Mouse (Mus musculus) cerebellum, postnatal 4 days (tissue): ENCODE measurements at regions not wholly inside any gene's neighbourhood (a gene's known extent, or its start where the extent isn't known, plus 50 kb on each side); places are given as distances from the start of the nearest gene placed in this dataset.

Experiments used
- DNase-seq, 2 experiments: peaks; one replicate each; pipeline ENCODE4 v3.0.0; 2022; ENCODE audit warnings: low spot score in 2 of 2, mixed read lengths in 1 of 2

DNA sequence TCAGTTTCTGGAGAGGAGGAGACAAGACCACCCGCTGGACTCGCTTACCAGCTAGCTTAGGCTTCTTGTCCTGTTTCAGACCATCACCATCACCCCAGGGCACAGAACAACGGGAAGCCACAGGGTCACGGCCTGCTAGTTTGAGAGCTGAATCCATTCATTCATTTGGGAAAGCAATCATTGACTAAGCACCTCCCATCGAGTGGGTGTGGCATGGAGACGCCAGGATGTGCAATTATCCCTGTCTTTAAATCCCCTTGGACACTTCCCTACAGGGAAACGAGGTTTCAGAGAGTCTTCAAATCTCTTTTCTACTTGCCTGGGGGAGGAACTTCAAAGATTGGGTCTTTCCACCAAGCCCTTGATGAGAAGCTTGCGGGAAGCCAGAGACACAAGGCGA, 108.7 kb downstream of the 2410131K14Rik start:
- no peak for DNase-seq

- DNase-seq = no peak
Measured at GRCm38 (mm10) chr5:118354127-118354526, 109.1 kb downstream of the 2410131K14Rik start.

DNA sequence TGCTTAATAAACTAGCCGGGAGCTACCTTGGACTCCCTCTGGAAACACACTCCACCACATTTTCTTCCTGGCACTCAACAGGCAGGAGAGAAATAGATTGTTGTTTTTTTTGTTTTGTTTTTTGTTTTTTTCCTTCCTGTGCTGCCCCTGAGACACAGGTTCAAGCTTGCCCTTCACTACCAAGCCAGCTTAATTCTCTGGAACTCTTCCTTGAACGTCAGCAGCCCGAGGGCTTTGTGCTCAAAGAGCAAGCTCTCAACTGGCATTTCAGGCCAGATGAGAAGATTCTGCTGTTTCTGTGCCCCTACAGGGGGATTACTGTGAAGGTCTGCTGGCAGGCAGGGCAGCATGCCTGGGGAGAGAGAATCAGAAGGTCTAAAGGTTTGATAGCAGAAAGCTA, 109.8 kb downstream of the 2410131K14Rik start:
- no peak for DNase-seq

- DNase-seq = no peak
Measured at GRCm38 (mm10) chr5:118355287-118355686, 110.3 kb downstream of the 2410131K14Rik start.

DNA sequence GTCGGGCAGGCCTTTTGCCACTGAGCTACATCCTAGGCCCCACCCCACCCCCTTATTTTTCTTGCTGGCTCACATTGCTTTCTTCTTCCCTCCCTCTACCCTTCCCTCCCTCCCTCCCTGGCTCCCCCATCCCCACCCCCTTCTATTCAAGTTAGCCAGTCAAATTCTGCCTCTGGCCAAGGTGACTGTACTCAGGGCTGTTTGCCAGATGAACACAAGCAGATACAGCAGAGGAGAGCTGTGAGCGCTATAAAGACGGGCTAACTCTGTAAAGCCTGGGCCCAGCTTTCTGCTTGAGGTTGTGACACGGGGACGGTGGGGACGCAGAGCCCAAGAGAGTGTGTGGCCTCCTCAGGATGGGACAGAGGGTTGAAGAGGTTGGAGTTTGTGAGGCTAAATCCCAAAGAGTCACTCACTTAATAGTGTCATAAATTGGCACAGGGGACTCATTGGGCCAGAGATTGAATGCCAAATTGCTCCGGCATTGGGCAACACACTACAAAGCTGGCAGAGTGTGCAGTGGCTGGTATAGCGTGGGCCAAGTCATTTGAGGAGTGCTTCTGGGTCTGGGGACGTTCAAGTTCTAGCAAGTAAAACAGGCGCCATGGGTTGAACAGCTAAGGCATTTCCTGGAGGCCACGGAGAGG, 110.8 kb downstream of the 2410131K14Rik start:
- peak in 1 of 2 experiments; percentile 35 for DNase-seq

DNA sequence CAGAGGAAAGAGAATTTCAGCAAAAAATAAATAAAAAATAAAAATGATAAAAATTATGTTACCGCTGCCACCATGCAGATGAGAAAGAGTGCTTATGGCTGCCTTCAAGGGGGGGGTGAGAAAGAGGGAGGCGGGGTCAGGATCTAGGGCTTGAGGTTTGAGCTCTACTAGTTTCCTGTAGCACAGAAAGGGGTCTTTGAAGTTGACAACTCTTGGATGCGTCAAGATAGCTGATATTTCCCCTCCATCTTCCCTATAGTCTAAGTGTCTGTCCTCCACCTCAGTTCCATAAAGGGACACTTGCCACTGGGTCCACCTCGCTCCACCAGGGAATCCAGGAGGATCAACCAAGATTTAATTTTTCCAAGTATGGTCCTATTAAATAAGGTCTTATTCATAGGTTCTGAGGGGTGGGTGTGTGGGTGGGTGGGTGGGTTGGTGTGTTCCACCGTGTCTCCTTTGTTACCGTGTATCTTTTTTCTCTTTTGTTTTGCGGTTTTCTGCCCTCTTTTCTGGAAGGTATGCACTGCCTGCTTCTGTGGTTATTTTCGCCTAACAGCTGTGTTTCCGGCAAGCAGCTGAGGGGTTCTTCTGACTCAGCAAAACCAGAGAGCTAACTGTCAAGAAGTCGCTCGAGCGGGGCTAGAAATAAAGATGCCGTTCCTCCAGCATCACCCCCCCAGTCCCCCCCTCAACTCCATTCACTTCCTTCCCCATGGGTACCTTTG, 114.8 kb downstream of the 2410131K14Rik start:
- DNase-seq = no peak

GRCm38 (mm10) chr5:118360374-118361064, 115.5 kb downstream of the 2410131K14Rik start:
- no peak for DNase-seq

DNA sequence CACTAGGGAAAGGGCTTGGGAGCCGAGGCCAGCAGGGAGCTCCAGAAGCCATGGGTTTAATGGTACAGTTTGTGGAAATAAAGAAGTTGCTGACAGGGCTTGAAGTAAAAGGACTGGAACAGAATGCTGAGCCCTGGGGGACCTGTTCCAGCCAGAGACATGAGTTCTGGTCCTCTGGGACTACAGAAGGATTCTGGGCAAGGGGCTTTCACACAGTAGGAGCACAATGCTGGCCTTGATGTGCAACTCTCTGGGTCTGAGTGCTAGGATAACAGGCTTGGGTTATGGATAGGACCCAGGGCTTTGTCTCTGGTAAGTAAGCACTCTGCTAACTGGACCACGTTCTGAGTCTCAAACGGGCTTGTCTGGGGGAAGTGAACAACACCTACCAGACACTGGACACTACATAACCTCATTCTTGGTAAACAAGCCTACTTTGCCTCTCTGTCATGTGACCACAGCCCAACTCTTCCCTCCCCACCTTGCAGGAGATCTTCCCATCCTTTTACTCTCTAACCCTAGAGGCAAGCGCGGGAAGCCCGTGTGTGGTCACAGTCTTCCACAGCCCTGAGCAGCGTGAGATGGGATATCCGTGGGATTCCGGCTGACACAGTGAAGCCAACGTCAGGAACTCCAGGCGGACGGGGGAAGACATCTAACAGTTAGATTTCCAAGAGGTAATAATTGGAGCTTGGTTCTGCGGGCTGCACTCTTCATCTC, 116.3 kb downstream of the 2410131K14Rik start:
- no peak for DNase-seq

- DNase-seq = no peak
Measured at GRCm38 (mm10) chr5:118361853-118362406, 116.9 kb downstream of the 2410131K14Rik start.

DNA sequence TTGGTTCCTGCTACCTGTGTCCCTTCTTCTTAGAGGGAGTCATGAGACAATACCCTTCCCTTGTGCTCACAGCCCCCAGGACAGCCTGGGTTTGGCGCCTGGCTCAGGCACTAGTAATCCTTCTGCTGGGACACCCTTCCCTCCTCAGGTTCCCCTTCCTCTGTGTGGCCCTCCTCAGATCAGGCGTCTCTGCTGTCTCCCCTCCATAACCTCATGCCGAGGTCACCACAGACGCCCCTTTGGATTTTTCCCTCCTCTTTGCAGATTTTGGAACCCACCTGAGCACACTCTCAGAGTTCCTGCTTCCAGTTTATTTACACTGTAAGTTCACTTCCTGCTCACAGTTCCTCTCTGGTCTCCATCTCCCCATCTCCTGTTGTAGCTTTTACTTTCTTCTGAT, 117.7 kb downstream of the 2410131K14Rik start:
- no peak for DNase-seq

DNA sequence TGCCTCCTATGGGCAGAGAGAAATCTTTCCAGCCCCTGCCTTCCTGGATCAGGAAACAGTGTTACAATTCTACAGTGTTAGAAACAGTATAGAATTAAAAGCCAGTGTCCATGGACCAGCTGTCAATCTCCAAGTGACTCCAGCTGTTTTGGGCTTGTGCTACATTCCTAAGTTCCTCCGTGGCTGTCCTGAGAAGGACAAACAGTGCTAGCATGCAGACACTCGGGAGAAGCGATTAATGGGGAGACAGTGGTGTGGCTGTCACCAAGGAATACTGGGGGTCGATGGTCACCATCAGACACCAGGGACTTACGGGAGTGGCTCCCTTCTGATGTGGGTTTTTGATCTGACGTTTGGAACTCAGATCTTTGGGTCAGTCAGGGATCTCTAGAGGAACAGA, 118.1 kb downstream of the 2410131K14Rik start:
- DNase-seq = no peak

DNA sequence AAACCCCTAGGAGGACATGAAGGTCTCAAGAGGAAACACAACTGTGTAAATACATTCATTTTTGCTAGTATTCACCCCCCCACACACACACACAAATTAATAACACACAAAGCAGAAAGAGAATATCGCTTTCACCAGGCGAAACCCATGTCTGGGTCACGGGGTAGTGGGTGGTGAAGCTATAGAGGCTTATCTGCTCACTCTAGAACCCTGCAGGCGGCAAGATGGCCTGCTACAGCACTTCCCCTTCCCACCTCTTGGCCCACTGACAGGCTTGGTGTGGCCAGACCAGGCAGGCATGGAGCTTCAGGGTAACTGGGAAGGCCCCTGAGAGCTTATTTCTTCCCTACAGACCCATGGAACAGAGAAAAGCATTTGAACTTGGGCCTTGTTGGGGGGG, 119.6 kb downstream of the 2410131K14Rik start:
- DNase-seq = no peak

- DNase-seq = no peak
Measured at GRCm38 (mm10) chr5:118365196-118365595, 120.2 kb downstream of the 2410131K14Rik start.

DNA sequence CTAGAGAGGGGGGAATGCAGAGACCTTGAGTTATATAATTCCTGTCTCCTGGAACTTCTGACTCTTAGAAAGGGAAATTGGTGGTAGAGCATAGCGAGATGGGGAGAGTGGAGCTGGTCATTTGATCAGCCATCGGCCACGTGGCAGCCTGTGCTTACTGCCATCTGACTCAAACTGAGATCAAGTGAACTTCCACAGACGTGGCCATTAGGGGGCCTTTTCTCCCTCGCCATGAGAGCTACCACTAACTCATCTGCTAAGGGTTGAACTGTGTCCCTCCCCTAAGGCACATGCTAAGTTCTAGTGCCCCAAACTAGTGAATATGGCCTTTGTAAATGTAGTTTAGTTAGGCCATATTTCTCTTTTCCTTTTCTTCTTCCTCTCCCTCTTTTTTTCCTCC, 120.6 kb downstream of the 2410131K14Rik start:
- no peak for DNase-seq

DNA sequence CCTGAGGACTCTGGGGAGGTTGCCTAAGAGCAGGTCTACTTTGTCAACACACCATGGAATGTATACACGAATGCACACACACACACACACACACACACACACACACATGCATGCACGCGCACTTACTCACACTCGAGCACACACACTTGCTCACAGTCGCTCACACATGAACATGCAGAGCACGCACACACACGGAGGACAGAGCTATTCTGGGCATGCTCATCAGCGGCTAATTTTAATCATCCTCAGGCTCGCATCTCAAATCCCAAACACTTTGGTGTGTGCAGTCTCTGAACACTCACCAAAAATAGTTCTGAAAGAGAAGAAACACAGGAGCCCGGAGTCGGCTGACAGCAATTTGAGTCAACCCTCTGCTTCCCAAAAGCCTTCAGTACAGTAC, 122.0 kb downstream of the 2410131K14Rik start:
- no peak for DNase-seq

GRCm38 (mm10) chr5:118373581-118373981, 128.6 kb downstream of the 2410131K14Rik start:
- DNase-seq = peak in 1 of 2 experiments; percentile 23

- DNase-seq = no peak
Measured at GRCm38 (mm10) chr5:118374968-118375367, 129.9 kb downstream of the 2410131K14Rik start.

- no peak for DNase-seq
Measured at GRCm38 (mm10) chr5:118375916-118376315, 130.9 kb downstream of the 2410131K14Rik start.

DNA sequence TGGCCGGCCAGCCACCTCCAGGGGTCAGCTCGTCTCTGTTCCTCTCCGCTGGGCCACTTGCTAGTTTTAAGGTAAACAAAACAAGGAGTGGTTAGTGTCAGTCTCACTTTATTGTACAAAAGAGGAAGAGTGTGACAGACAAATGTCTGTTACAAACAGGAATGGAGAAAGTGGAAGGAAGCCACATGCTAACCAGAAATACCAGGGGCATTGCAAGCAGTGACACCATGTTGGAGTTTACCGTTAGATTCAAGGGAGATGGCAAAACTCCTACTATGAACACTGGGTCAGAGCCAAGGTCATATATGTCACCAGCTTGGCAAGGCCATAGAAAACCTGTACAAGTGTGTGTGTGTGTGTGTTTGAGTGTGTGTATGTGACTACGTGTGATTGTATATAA, 131.5 kb downstream of the 2410131K14Rik start:
- no peak for DNase-seq

DNA sequence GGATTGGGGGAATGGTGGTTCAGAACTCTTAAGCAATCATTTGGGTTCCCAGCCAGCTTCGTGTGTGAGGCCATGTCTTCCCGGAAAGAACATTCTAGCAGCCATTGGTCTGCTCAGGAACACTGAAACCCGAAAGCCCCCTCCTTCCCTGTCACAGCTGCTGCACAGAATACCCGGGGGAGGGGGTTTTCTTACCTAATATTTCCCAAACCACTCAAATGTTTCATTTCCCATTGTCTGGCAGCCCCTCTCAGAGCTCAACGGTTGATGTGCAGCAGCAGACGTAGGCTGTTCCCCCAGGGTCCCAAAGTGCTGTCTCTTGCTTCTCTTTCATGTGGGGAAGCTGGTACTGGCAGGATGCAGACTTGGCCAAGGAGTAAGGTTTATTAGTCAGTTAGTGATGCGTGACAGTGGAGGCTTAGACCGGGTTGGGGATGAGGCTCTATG, 132.4 kb downstream of the 2410131K14Rik start:
- no peak for DNase-seq

GRCm38 (mm10) chr5:118379245-118380051, 134.4 kb downstream of the 2410131K14Rik start:
- DNase-seq = no peak
